Mouse (Mus musculus): ENCODE measurements around the gene Oas1c.

Gene Oas1c

DNA sequence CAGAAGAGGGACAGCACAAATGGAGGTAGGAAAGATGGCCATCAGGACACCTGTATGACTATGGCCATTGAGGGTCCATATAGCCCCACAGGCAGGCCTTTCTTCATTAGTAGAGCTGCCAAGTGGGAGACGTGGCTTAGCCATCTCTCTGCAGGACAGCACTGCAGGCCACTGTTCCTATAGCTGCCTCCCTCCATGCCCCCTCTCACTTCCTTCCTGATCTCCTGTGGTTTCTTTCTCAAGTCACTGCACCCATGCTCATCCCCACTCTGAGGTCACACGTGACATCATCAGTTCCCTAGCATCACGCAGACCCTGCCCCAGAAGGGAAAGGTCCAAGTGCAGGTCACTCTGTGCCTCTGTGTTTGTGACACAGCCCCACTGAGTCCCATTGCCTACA is 25.3 kb downstream of the Oas1c start:
- no peak for ATAC-seq (ENCODE audit: insufficient number of reproducible peaks, low FRiP score, low TSS enrichment)

DNA sequence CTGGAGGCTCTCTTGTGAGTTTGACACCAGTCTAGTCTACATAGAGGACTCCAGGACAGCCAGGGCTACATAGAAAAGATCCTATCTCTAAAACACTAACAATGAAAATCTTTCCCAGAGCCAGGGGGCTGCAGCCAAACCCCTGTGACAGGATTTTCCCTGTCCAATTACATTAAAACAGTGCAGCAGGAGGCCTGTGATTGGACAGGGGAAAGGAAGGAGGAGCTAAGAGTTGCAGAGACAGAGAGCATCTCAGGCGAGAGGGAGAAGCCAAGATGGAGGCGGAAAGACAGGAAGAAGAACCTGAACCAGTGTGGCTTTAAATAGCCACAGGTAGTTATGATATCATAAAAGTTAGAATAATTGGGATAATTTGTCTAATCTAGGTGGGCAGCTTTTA is 29.9 kb downstream of the Oas1c start:
- no peak for ATAC-seq (ENCODE audit: insufficient number of reproducible peaks, low FRiP score, low TSS enrichment)

DNA sequence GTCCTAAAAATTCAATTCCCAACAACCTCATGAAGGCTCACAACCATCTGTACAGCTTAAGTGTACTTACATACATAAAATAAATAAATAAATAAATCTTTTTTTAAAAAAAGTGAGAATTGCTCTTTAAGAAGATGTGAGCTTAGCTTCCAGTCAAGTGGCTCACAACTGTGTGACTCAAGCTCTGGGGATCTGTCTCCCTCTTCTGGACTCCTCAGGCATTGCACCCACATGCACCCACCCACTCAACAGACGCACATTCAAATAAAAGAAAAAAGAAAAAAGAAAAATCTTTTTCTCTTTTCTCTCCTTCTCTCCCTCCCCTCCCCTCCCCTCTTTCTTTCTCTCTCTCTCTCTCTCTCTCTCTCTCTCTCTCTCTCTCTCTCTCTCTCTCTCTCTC is 30.7 kb downstream of the Oas1c start:
- no peak for ATAC-seq (ENCODE audit: insufficient number of reproducible peaks, low FRiP score, low TSS enrichment)

DNA sequence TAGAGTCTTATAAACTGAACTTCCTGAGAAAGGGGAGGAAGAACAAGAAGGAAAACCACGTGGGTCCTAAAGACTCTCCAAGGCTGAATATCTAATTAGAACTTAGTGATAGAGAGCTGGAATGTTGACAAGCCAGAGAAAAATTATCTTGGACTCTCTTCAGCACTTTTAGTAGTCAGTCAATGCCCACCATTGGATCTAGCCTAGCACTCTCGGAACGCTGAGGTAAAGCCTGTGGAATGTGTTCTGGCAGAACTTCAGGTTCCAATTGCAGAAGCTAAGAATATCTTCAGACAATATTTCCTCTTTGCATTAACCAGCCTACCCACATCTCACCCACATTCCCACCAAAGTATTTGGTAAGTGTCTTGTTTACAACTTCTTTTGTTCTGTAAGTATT is 32.4 kb downstream of the Oas1c start:
- ATAC-seq (ENCODE audit: insufficient number of reproducible peaks, low FRiP score, low TSS enrichment) = no peak

- ATAC-seq (ENCODE audit: insufficient number of reproducible peaks, low FRiP score, low TSS enrichment) = no peak
Observed at GRCm38 (mm10) chr5:120778941-120779340, 33.4 kb downstream of the Oas1c start.

DNA sequence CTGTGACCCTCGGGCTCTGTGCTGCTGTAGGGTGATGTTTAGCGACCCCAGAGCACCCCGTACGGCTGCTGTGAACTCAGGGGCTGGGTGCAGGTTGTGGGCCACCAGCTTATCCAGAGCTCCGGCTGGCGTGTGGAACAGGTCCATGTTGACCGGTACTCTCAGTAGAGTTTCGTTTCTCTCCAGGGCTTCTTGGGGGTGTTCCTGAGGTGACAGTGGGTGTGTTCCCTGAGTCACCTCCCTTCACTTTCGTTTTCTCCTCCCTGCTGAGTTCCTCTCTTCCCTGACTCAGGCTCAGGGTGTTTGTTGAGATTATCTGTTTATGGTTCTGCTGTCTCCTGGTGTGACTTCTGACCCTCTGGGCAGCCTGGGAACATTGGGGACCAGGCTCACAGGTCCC is 34.8 kb downstream of the Oas1c start, which contains the start of gene Oas3:
TSS of gene Oas3 (minus strand) at position 184 of the 400 bp plus-strand sequence.
- ATAC-seq (ENCODE audit: insufficient number of reproducible peaks, low FRiP score, low TSS enrichment) = no peak

GRCm38 (mm10) chr5:120776801-120777200 is 35.5 kb downstream of the Oas1c start:
- no peak for ATAC-seq (ENCODE audit: insufficient number of reproducible peaks, low FRiP score, low TSS enrichment)

GRCm38 (mm10) chr5:120775287-120775985 is 36.9 kb downstream of the Oas1c start:
- ATAC-seq (ENCODE audit: insufficient number of reproducible peaks, low FRiP score, low TSS enrichment) = no peak

- ATAC-seq (ENCODE audit: insufficient number of reproducible peaks, low FRiP score, low TSS enrichment) = no peak
Observed at GRCm38 (mm10) chr5:120769396-120769795, 42.9 kb downstream of the Oas1c start.

DNA sequence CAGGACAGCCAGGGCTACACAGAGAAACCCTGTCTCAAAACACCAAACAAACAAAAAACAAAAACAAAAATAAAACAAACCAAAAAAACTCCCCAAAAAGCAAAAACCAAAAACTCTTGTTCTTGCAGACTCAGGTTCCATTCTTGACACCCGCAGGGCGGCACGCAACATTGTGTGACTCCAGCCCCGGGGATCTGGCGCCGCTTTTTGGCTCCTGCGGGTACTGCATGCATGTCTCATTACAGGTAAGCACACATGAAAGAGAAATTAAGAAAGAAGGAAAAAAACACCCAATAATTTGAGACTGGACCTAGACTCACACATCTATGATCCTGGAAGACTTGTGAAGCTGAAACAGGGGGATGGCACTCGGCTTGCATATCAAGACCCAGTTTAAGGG is 47.3 kb downstream of the Oas1c start:
- no peak for ATAC-seq (ENCODE audit: insufficient number of reproducible peaks, low FRiP score, low TSS enrichment)

DNA sequence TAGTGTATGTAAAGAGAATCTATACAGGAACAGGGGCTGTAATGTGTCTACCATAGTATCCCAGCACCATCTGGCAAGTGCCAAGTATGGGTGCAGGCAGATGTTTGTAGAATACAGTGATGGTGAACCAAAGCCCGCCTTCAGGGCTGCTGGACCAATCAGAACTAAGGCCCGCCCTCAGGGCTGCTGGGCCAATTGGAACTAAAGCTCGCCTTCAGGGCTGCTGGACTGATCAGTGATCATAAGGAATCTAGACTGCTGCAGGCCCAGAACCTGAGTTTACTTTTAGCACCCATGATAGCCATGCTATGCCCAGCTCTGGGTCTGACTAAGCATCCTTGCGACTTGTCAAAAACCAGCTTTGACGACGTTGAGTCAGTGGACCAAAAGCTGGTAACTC is 50.4 kb downstream of the Oas1c start:
- ATAC-seq (ENCODE audit: insufficient number of reproducible peaks, low FRiP score, low TSS enrichment) = no peak

GRCm38 (mm10) chr5:120754215-120754614 is 58.1 kb downstream of the Oas1c start:
- ATAC-seq (ENCODE audit: insufficient number of reproducible peaks, low FRiP score, low TSS enrichment) = no peak

DNA sequence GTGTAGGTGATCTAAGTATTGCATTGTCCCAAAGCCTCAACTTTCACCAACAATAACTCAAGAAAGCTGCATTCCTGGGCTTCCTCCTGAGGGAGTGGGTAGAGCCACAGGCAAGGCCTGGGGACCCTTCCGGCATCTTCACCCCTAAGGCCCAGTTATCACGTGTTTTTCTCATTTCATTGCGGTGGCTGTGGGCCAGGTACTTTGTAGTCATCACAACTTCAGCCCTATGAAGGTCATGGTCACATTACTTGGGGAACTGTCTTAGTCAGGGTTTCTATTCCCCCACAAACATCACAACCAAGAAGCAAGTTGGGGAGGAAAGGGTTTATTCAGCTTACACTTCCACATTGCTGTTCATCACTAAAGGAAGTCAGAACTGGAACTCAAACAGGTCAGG is 59.5 kb downstream of the Oas1c start:
- ATAC-seq (ENCODE audit: insufficient number of reproducible peaks, low FRiP score, low TSS enrichment) = no peak

- ATAC-seq (ENCODE audit: insufficient number of reproducible peaks, low FRiP score, low TSS enrichment) = no peak
Observed at GRCm38 (mm10) chr5:120751206-120751605, 61.1 kb downstream of the Oas1c start.

Measured in cerebellum, adult (tissue).